Mouse (Mus musculus) skeletal muscle tissue, postnatal 0 days (tissue): ENCODE measurements around the gene Trappc10. TPM values are rescaled to one million over a fixed set of nuclear protein-coding genes. Genes with fewer than 3 reads are reported as not detected.

Experiments
- polyA plus RNA-seq: library from polyadenylated mRNA; unstranded; fragments of >200 nt; fragmentation: Nextera tagmentation; extraction: Ambion mirVana; gene quantifications from 2 replicates; pipeline ENCODE4 v1.2.1, GENCODE M21; 2015

Trappc10 gene
- 13.8 and 15.5 TPM in 2 replicates for polyA plus RNA-seq

GRCm38 (mm10) chr10:78244438-78245224 is at the start of gene Trappc10:
Gene Trappc10, minus strand, starts transcription at chr10:78244641.

GRCm38 (mm10) chr10:78184531-78185380 is 59.7 kb downstream of the Trappc10 start, which contains the start of gene Pwp2:
Gene Pwp2, minus strand, starts transcription at chr10:78185149.

GRCm38 (mm10) chr10:78169281-78170042 is 75.0 kb downstream of the Trappc10 start, which contains the start of gene D10Jhu81e:
Gene D10Jhu81e, minus strand, starts transcription at chr10:78169782.

Other genes with a start within 250 kb of the Trappc10 start
- 13.1 and 19.4 TPM in 2 replicates for gene Pfkl, start 234.6 kb downstream of the Trappc10 start, polyA plus RNA-seq
- gene Dnmt3l, start 202.7 kb downstream of the Trappc10 start, polyA plus RNA-seq = 0.09 and 0.40 TPM in 2 replicates
- gene Aire, start 201.0 kb downstream of the Trappc10 start, polyA plus RNA-seq = not detected in 2 replicates
- 2.6 and 2.9 TPM in 2 replicates for gene Icosl, start 175.3 kb downstream of the Trappc10 start, polyA plus RNA-seq
- gene D10Jhu81e, start 74.9 kb downstream of the Trappc10 start, polyA plus RNA-seq = 57.2 and 59.8 TPM in 2 replicates
- gene Pwp2, start 59.5 kb downstream of the Trappc10 start, polyA plus RNA-seq = 6.9 TPM in 2 replicates
- 259 and 271 TPM in 2 replicates for gene Agpat3, start 107.8 kb upstream of the Trappc10 start, polyA plus RNA-seq
- 154 and 160 TPM in 2 replicates for gene Rrp1, start 168.4 kb upstream of the Trappc10 start, polyA plus RNA-seq
- 158 and 190 TPM in 2 replicates for gene Cstb, start 181.0 kb upstream of the Trappc10 start, polyA plus RNA-seq
- gene Pdxk, start 220.3 kb upstream of the Trappc10 start, polyA plus RNA-seq = 3.8 and 4.7 TPM in 2 replicates